Mouse (Mus musculus) regulatory T cell (primary cell): ENCODE results near the gene Lrpap1.

ENCODE experiments used
- in situ Hi-C: fragments of 300-600 bp; cut with MboI, MseI; formaldehyde crosslinking; loops from one replicate; pipeline ENCODE4 v1.15.1; 2025; ENCODE audit warnings: high pct_unique_total_duplicates

Lrpap1 gene

DNA sequence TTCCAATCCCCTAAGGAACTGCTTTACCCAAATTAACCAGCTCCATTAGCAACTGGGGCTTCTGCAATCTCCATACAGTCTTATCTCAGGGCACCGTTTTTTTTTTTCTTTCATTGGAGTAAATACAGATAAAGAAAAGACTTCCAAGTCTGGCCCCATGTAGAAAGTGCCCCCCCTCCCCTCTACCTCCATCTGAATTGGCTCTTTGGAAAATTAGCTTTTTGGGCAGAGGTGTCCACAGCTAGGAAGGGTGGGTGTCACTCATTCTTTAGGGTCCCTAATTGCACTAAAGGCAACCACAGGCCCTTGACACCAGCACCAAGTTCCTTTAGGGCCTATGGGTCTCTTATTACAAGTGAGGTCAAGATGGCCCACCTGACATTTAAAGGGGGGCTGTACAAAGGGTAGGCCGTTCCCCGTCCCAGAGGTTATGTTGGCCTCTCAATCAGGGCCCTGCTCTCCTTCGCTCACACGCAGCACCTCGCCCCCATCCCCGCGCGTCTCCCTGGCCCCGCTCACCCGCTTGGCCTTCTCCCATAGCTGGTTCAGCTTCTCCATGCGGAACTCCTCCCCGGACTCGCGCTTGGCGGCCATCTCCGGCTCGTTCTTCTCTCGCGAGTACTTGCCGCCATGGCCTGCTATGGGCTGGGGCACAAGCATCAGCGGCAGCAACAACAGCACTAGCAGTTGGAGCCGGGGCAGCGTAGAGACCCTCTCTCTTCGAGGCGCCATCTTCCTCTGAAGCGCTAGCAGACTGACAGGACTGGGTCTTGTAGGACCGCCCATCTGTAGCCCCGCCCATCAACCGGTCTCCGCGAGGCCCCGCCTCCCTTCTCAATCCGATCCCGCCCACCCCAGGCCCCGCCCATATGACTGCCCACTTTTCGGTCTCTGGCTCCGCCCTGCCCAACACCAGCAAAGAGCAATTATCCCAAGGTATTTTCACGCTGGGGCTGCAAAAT is at the start of gene Lrpap1:
Gene Lrpap1 (minus strand): TSS at position 807 of the 962 bp plus-strand sequence.
- in situ Hi-C loops: no loop called here

- in situ Hi-C loops: no loop called here
These were observed 44.4 kb upstream of the Lrpap1 start for GRCm38 (mm10) chr5:35149939-35150338.

DNA sequence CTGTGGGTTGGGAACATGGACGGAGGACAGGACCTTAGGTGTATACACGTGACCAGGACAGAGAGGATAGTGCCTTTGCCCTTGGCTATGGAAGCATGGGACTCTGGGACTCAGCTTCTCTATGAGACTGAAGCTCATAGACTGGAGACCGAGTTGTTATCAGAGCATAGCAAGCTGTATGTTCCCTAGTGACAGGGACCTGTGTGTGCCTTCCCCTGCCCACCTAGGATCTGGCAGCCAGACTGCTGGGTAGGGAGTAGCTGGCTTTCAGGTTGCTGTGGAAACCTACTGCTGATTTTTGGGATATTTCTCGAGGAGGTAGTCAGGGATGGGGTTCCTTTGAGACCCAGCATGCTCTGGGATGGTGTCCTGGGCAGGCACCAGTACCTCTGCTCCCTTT is 44.0 kb upstream of the Lrpap1 start:
- in situ Hi-C loops: no loop called here

GRCm38 (mm10) chr5:35147963-35148767 is 42.6 kb upstream of the Lrpap1 start:
- in situ Hi-C loops: no loop called here

- in situ Hi-C loops: no loop called here
These were observed 41.8 kb upstream of the Lrpap1 start for GRCm38 (mm10) chr5:35147155-35147962.

DNA sequence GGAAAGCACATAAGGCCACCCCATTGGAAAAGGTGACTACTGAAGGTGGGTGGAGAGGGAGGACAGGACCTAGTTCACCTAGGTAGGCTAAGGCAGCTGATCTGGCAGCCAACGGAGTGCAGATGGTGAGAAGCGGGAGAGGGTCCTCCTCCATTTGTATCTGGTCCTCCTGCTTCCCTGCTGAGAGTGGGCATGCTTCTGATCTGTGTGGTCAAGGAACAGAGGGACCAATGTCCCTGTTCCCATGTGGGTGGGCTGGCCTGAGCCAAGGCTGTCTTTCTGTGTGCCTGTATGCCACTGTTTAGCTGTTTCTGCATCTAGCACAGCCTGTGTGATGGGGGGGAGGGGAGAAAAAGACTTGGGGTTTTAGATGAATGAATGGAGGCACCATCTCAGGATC is 41.2 kb upstream of the Lrpap1 start:
- in situ Hi-C loops: no loop called here

DNA sequence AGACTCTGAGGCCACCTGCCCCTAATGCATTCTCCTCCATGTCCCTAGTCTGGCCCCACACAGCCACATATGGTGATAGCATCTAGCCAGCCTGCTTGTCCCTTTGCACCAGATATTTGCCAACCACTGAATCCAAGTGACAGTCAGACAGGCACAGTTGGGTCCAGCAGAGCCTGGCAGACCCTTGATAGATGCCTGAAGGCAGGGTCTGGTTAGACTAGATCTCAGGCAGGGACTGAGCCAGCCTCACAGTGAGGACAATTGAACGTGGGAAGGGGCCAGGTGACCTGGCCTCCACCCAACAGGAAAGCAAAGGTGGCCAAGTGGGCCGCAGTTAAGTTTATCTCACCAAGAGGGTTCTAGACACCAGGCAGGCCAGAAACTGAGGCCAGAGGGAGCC is 39.1 kb upstream of the Lrpap1 start:
- in situ Hi-C loops: no loop called here

DNA sequence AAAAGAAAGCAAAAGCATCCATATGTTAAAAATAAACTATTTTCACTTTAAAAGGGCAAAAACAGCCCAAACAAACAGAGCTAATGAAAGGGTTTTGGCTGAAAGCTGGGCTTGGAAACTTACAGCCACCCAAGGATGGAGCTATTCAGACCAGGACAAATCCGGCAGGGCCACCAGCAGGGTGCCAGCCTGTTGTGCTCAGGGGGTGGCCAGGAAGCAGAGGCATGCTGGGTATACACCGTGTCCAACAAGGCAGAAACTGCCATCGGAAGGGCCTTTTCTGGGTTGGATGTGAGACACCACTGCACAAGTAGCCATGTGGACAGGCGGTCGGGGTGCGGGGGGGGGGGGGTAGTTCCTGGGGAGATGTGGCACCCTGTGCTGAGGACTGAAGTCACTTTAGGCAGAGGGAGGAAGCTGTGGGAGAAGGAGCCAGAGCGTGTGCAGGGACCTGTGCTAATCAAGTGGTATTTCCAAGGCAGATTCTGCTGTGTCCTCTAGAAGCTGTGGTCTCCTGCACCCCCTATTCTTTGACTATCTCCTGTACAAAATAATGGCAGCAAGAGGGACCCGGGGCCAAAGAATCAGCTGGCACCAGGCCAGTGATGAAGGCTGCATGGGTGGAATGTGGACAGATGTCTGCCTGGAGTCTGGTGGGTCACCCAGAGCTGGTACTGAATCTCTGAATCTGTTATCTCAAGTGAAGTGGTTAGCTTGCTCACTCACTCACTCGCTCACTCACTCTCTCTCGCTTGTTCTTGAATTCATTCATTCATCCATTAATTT is 38.1 kb upstream of the Lrpap1 start:
- in situ Hi-C loops: no loop called here

GRCm38 (mm10) chr5:35142910-35143309 is 37.3 kb upstream of the Lrpap1 start:
- in situ Hi-C loops: no loop called here

- in situ Hi-C loops: no loop called here
These were observed 35.8 kb upstream of the Lrpap1 start for GRCm38 (mm10) chr5:35141316-35141715.

DNA sequence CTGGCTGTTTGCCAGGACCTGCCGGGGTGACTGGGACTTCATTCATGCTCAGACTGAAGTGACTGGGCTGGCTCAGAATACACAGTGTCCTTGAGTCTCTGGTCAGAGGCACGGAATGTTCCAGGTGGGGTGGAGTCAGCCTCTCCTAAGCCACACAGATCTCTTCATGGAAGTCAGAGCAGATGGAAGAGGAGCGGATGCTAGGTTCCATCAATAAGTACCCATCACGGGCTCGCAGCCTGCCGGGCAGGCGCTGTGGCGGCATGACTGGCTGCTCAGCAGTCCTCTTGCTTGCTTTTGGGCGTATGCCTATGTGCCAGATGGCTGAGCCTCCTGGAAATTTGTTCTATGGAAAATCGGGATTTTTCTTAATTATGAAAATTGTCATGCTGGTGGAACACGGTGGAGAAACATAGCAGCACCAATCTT is 32.6 kb upstream of the Lrpap1 start:
- in situ Hi-C loops: no loop called here

- in situ Hi-C loops: no loop called here
These were observed 32.1 kb upstream of the Lrpap1 start for GRCm38 (mm10) chr5:35137510-35138182.

DNA sequence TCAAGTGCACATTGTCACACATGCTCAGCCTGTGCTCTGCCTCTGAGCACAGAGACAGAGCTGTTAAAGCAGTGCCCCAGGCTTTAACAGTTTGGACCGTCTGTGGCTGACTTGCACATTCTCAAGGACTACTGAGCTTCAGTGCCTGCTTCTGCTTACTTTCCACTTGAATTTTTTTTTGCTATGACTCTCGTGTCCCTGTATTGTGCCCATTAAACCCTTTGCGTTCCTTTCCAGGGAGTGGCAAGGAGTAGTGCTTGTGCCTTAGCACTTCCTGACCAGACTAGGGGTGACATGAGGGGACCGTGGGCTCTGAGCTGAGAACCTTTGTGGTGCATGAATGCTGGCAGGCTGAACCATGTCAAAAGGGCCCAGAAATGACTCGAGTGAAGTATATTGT is 30.3 kb upstream of the Lrpap1 start:
- in situ Hi-C loops: no loop called here

- in situ Hi-C loops: no loop called here
These were observed 28.7 kb upstream of the Lrpap1 start for GRCm38 (mm10) chr5:35134286-35134685.

GRCm38 (mm10) chr5:35133468-35133867 is 27.9 kb upstream of the Lrpap1 start:
- in situ Hi-C loops: no loop called here

- in situ Hi-C loops: no loop called here
These were observed 26.9 kb upstream of the Lrpap1 start for GRCm38 (mm10) chr5:35132278-35132980.

GRCm38 (mm10) chr5:35131773-35132172 is 26.2 kb upstream of the Lrpap1 start:
- in situ Hi-C loops: no loop called here

- in situ Hi-C loops: no loop called here
These were observed 25.7 kb upstream of the Lrpap1 start for GRCm38 (mm10) chr5:35131237-35131636.

GRCm38 (mm10) chr5:35129767-35130191 is 24.2 kb upstream of the Lrpap1 start:
- in situ Hi-C loops: no loop called here

GRCm38 (mm10) chr5:35129208-35129607 is 23.6 kb upstream of the Lrpap1 start:
- in situ Hi-C loops: no loop called here
